Mouse (Mus musculus) WW6 (cell line): ENCODE data around the gene Mb21d2.

ENCODE experiments used
- DNase-seq: peaks from one replicate; pipeline ENCODE4 v3.0.0-alpha.2; 2013; ENCODE audit warnings: low read depth, low spot score

Gene Mb21d2

GRCm38 (mm10) chr16:28902620-28903565 lies 26.6 kb downstream of the Mb21d2 start:
- no peak for DNase-seq

GRCm38 (mm10) chr16:28899161-28899540 lies 30.3 kb downstream of the Mb21d2 start:
- DNase-seq, result no peak

- no peak for DNase-seq
These were observed 30.8 kb downstream of the Mb21d2 start for GRCm38 (mm10) chr16:28898509-28899160.

GRCm38 (mm10) chr16:28896571-28896970 lies 32.9 kb downstream of the Mb21d2 start:
- DNase-seq, result no peak

GRCm38 (mm10) chr16:28894872-28895271 lies 34.6 kb downstream of the Mb21d2 start:
- DNase-seq, result no peak

- no peak for DNase-seq
These were observed 36.2 kb downstream of the Mb21d2 start for GRCm38 (mm10) chr16:28893266-28893665.

GRCm38 (mm10) chr16:28886201-28886745 lies 43.2 kb downstream of the Mb21d2 start:
- DNase-seq, result no peak

- DNase-seq, result no peak
These were observed 44.0 kb downstream of the Mb21d2 start for GRCm38 (mm10) chr16:28885474-28885873.

- DNase-seq, result no peak
These were observed 44.8 kb downstream of the Mb21d2 start for GRCm38 (mm10) chr16:28884661-28885060.

GRCm38 (mm10) chr16:28883649-28884048 lies 45.8 kb downstream of the Mb21d2 start:
- DNase-seq, result no peak

GRCm38 (mm10) chr16:28882687-28883428 lies 46.6 kb downstream of the Mb21d2 start:
- DNase-seq, result no peak

- no peak for DNase-seq
These were observed 47.7 kb downstream of the Mb21d2 start for GRCm38 (mm10) chr16:28881787-28882186.

GRCm38 (mm10) chr16:28880756-28881155 lies 48.7 kb downstream of the Mb21d2 start:
- no peak for DNase-seq

- no peak for DNase-seq
These were observed 49.2 kb downstream of the Mb21d2 start for GRCm38 (mm10) chr16:28880307-28880681.

GRCm38 (mm10) chr16:28879636-28880306 lies 49.7 kb downstream of the Mb21d2 start:
- no peak for DNase-seq

GRCm38 (mm10) chr16:28877162-28877662 lies 52.3 kb downstream of the Mb21d2 start:
- no peak for DNase-seq

- DNase-seq, result no peak
These were observed 56.0 kb downstream of the Mb21d2 start for GRCm38 (mm10) chr16:28873404-28873895.

GRCm38 (mm10) chr16:28870860-28871259 lies 58.6 kb downstream of the Mb21d2 start:
- DNase-seq, result no peak

- no peak for DNase-seq
These were observed 59.0 kb downstream of the Mb21d2 start for GRCm38 (mm10) chr16:28870456-28870855.

- DNase-seq, result no peak
These were observed 60.6 kb downstream of the Mb21d2 start for GRCm38 (mm10) chr16:28868864-28869263.
